Mouse (Mus musculus) gastrocnemius, postnatal 14 days (tissue): ENCODE measurements around the gene Vav1. TPM values are rescaled to one million over a fixed set of nuclear protein-coding genes. Genes with fewer than 3 reads are reported as not detected.
A peak's percentile ranks its signal among the peaks of the same experiment; 100 is the strongest.
"Not testable (repeated sequence)": the region's sequence is repeated elsewhere in the genome, so short reads cannot be mapped to it uniquely, and the experiment has no call there.

Experiments
- DNase-seq: peaks from one replicate; pipeline ENCODE4 v3.0.0; 2021; ENCODE audit warnings: mixed read lengths
- intact Hi-C: fragments of 180-260 bp; cut with DNase I; formaldehyde crosslinking; loops from one replicate; pipeline ENCODE4 v1.15.1; 2025; ENCODE audit warnings: low total_unique reads
- total RNA-seq, 2 experiments: library from RNA; stranded (reverse); gene quantifications; 2 replicates each; pipeline ENCODE4 v1.2.3; 2021

Gene Vav1
- total RNA-seq, 2 experiments from 2014 or later: 0.66 to 0.93 TPM

DNA sequence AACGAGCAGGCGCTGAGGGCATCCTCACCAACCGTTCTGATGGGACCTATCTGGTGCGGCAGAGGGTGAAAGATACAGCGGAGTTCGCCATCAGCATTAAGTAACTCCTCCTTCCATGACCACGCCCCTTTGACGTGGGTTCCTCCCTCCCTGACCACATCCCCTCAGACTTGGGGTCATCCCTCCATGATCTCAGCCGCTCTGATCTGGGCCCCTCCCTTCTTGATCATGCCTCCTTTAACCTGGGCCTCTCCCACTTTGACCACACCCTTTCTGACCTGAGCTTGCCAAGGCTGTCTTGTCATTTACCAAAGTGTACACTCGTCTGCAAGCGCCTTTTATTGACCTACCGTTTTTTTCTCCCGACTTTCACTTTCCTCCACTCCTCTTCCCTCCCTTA, 32.9 kb downstream of the Vav1 start:
- DNase-seq: no peak
- intact Hi-C loops: no loop called here

GRCm38 (mm10) chr17:57327615-57328014, 48.7 kb downstream of the Vav1 start:
- intact Hi-C loops: no loop called here
- DNase-seq: no peak

DNA sequence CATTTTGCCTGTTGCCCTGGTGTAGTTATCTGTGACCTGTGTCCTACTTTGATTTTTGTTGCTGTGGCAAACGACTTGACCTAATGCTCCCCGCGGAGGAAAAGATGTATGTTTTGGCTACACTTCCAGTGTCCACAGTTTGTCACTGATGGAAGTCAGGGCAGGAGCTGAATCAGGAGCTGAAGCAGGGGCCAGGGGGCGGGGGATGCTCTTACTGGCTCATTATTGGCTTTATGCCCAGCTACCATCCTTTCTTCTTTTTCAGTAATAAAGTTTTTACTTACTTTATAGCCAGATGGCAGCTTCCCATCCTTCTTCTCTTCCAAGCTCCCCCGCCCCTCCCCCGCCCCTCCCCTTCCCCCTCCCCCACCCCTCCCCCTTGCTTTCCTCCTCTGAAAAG, 50.0 kb downstream of the Vav1 start:
- intact Hi-C loops: no loop called here
- no peak for DNase-seq

DNA sequence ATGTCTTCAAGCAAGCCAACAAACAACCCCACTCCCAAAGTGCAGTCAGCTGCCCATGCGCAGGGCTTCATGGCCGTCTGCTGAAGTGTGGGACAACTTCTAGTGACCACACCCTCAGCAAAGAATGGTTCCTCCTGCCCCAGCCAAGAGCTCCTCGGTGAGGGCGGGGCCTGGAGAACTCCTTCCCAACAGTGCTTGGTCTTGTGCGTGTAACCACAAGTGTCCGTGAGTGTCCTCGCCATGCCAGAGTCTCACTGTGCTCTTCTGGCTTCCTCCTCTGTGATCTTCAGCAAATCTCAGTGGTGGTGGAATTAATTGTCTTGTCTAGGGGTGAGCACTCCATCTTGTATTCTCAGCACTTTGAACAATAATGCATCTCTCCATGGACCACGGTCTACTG, 52.1 kb downstream of the Vav1 start:
- intact Hi-C loops: loop anchor here (10.0 kb wide), 1 partner anchor 236 kb away; no protein-coding TSS in a partner anchor
- no peak for DNase-seq

DNA sequence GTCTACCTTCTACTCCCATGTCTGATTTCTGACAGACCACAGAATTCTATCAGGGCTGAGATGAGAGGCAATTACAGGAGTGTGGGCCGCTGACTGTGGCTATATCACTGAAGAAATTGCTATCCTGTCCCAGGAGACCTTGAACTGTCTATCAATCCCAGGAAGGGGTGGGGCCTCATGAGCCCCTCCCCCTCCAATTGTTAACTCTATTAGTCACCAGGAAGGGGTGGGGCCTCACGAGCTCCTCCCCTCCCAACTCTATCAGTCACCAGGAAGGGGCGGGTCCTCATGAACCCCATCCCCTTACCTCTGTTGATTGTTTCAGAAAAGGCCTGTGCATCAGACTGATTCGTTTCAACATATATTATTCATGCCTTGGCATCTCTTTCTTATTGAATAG, 53.3 kb downstream of the Vav1 start:
- DNase-seq: no peak
- intact Hi-C loops: loop anchor here (10.0 kb wide), 1 partner anchor 237 kb away; no protein-coding TSS in a partner anchor

DNA sequence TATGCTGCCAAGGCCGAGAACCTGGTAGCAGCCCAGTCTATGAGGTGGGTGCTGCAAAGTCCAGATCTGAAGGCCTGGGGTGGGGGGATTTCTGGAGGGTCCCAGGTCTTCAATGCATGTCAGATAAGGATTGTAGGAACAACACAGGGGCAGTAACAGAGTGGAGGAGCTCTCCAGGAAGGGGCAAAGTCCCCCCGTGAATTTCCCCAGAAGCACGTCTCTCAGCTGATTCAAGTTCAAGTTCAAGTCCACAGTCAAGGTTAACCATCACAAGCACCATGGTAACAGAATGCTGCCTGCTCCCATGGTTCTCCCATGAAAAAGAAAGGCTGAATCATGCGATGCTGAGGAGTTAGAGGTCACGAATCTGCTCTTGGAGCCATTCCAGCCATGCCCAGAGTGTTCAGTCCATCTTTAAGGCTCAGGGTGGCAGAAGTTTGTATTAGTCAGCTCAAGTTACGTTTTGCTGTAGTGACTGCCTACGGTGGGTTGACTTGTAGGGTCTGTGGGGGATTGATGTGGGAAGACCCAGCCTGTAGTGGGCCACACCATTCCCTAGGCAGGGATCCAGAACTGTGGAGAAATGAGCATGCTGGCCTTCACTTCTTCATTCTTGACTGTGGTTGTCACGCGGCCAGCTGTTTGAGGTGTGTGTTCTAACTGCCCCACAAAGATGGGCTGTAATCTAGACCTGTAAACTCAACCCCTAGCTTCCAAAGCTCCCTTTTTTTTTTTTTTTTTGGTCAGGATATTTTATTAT, 55.3 kb downstream of the Vav1 start:
- intact Hi-C loops: loop anchor here (10.0 kb wide), 1 partner anchor 239 kb away; no protein-coding TSS in a partner anchor
- DNase-seq: no peak

- intact Hi-C loops: loop anchor here (10.0 kb wide), 1 partner anchor 240 kb away; no protein-coding TSS in a partner anchor
- peak; percentile 85 for DNase-seq
Observed at GRCm38 (mm10) chr17:57334761-57335150, 55.9 kb downstream of the Vav1 start.

DNA sequence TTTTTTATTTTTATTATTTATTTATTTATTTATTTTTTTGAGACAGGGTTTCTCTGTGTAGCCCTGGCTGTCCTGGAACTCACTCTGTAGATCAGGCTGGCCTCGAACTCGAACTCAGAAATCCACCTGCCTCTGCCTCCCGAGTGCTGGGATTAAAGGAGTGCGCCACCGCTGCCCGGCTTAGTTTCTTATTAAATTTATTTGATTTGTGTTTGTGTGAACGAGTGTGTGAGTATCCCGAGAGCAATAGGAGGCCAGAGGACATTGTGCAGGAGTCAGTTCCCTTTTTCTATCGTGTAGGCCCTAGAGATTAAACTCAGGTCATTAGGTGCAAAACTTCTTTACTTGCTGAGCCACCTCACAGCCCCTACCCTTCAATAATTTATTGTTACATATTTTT, 56.3 kb downstream of the Vav1 start:
- intact Hi-C loops: loop anchor here (10.0 kb wide), 1 partner anchor 240 kb away; no protein-coding TSS in a partner anchor
- DNase-seq: not testable (repeated sequence)

DNA sequence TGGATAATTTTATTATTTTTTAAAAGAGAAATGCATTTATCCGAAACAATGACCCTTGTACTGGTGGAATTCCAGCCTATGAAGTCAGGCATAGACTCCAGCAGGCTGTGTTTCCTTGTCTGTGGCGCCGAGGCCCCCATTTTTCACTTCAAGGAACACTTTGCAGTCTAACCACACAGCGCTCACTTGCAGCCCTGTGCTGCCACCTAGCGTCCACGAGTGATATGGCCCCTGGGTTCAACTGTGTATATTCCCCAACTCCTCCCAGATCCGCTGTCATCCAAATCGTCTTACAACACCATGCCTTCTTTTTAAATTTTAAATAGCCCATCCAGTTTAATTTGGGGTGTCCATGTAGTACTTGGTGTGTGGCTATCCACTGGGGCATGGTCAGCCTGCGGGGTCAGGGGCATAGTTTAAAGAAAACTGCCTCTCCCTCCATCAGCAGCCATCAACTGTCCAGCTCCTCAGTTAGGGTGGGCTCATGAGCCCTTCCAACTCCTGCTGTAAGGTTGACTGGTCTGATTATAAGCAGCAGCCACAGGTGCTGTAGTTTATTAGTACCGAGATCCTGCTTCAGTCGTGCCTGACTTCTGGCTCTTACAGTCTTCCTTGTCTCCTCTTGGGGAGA, 56.9 kb downstream of the Vav1 start:
- DNase-seq: peak; percentile 80
- intact Hi-C loops: loop anchor here (10.0 kb wide), 1 partner anchor 241 kb away; no protein-coding TSS in a partner anchor

- intact Hi-C loops: loop anchor here (2.0 to 10.0 kb wide), 2 partner anchors 119 to 243 kb away; no protein-coding TSS in a partner anchor
- no peak for DNase-seq
Observed at GRCm38 (mm10) chr17:57337996-57338395, 59.1 kb downstream of the Vav1 start.

- intact Hi-C loops: loop anchor here (2.0 to 10.0 kb wide), 2 partner anchors 120 to 244 kb away; no protein-coding TSS in a partner anchor
- no peak for DNase-seq
Observed at GRCm38 (mm10) chr17:57339298-57339697, 60.4 kb downstream of the Vav1 start.

DNA sequence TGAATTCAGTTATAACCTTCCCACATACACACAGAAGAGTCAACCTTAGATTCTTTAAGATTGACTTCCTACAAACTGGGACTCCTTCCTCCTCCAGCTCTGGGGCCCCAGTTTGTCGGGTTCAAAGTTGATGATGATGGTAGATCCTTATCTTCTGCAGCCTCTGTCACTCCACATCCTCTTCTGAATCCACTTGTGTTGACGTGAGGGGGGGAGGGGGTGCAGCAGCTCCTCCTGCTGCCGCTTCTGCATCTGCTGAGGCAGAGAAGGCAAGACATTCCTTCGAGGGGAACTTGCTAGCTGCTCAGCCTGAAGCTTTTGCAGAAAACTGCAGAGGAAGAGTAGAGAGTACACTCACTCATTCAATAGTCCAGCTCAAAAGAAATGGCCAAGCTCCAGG, 62.7 kb downstream of the Vav1 start:
- intact Hi-C loops: no loop called here
- no peak for DNase-seq

DNA sequence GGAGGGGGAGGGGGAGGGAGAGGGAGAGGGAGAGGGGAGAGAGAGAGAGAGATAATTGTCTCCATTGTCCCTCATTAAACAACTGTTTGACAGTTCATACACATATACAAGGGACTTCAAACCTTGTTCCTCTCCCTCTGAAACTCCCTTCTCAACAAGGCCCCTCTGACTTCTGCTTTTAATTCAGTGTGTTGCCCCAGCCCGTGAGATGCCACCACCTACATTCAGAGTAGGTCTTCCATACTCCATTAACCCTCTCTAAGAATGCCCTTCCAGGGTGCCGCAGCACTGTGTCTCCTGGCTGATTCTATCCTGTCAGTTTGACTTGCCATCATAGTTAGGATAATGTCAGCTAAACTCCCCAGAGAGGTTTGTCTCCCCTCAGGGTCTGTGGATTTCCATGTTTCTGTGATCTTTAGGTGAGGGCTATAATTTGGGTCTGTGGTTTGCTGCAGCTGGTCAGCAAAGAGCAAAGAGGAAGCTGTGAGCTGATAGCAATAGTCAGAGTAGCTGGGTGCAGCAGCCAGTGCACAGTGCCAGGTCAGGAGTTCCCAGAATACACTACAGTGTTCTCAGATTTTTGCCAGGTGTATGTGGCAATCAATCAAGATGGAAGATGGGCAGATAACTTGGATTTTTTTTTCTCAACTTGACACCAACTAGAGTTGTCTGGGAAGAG, 65.3 kb downstream of the Vav1 start:
- intact Hi-C loops: no loop called here
- DNase-seq: no peak

- intact Hi-C loops: no loop called here
- DNase-seq: no peak
Observed at GRCm38 (mm10) chr17:57347017-57347416, 68.1 kb downstream of the Vav1 start.

GRCm38 (mm10) chr17:57347781-57348180, 68.9 kb downstream of the Vav1 start:
- intact Hi-C loops: no loop called here

GRCm38 (mm10) chr17:57349067-57349466, 70.2 kb downstream of the Vav1 start:
- no peak for DNase-seq
- intact Hi-C loops: no loop called here

More at GRCm38 (mm10) chr17:57347781-57348180, 68.9 kb downstream of the Vav1 start:
- no peak for DNase-seq

DNA sequence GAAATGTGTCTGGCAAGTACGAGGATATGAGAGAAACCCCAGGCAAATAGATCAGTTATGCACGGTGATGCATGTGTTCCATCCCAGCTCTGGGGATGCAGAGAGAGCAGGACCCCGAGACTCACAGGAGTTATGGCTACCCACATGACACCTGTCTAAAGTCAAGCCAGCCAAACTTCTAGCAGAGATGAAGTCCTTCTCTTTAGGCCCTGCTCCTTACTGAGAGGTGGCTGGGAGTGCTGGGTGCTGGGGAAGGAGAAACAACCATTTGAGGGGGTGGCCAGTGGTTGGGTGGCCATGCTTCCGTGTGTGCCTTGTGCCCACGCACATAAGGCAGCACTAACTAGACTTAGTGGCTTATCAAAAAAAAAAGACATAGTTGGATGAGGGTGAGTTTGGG, 71.3 kb downstream of the Vav1 start:
- DNase-seq: no peak
- intact Hi-C loops: loop anchor here (2.0 kb wide), 1 partner anchor 31 kb away; no protein-coding TSS in a partner anchor

DNA sequence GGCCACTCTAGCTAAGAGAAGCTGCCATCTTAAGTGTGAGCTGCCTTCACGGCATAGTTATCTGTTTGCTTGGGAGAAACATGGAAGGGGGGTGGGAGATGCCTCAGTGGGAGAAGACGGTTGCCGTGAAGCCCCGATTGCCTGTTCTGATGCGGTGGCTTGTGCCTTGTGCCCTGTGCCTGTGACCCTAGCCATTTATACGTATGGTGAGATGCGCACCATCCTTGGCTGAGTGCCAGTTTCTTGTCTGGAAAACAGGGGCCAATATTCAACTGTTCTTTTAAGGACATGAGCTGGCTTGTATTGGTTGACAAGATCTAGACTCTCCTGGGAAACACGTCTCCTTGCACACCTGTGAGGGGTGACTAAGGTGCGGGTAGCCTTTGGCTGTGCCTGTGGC, 72.2 kb downstream of the Vav1 start:
- intact Hi-C loops: loop anchor here (2.0 kb wide), 1 partner anchor 32 kb away; no protein-coding TSS in a partner anchor
- DNase-seq: no peak

GRCm38 (mm10) chr17:57358441-57358840, 79.5 kb downstream of the Vav1 start, which contains the start of gene Adgre1:
Adgre1 (plus strand) TSS chr17:57358691.
- intact Hi-C loops: no loop called here
- DNase-seq: no peak
